Mouse (Mus musculus) megakaryocyte-erythroid progenitor cell, adult 5-6 weeks (primary cell): ENCODE results near the gene Ankle2. TPM values are rescaled to one million over a fixed set of nuclear protein-coding genes. Genes with fewer than 3 reads are reported as not detected.
A peak's percentile ranks its signal among the peaks of the same experiment; 100 is the strongest.

Source experiments
- ATAC-seq: replicated peaks from 2 replicates; pipeline ENCODE4 v1.8.0; 2016; ENCODE audit warnings: mild to moderate bottlenecking, inconsistent platforms; ENCODE audit not compliant: severe bottlenecking, poor library complexity, low FRiP score, low TSS enrichment
- total RNA-seq, 2 experiments: library from RNA; stranded (forward) in 1 of 2; stranded (reverse) in 1 of 2; fragments of 200-1000, 215-1000 nt in 1 of 2; fragments of >200 nt in 1 of 2; fragmentation: Nextera tagmentation in 1 of 2; gene quantifications; 2 replicates each; pipeline ENCODE4 v1.2.3; 2014 to 2017

Ankle2 gene
- total RNA-seq, 2 experiments from 2014 or later: 30.6 to 48.1 TPM

DNA sequence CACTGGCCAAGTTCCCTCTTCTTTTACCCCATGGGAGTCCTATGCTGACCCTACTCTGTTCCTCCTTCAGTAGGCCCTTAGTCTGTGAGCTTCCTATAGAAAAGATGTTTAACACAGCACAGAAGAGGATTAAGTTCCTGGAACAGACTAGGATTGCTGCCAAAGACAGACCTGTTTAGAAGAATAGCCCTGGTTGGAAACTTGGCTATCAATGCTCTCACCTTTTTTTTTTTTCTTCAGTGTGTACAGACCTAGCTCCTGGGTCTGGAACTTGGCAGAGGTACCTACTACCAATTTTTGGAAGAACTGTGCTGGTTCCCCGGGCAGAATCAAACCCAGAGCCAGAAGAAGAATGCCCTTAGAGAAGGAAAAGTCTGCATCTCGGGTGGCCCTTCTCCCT lies 45.6 kb downstream of the Ankle2 start:
- ATAC-seq: no peak

DNA sequence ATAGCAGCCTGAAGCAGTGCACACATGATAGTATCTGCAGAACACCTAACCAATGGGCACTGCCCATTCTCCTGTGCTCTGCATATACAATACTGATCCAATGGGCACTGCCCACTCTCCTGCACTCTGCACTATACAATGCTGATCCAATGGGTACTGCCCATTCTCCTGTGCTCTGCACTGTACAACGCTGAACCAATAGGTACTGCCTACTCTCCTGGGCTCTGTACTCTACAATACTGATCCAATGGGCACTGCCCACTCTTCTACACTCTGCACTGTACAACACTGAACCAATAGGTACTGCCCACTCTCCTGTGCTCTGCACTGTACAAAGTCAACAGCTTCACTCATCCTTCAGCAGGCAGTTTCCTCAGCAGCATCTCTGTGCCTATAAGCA lies 46.1 kb downstream of the Ankle2 start:
- peak; percentile 23; the same call in 1 of the 2 replicates for ATAC-seq

- ATAC-seq: no peak
Measured at GRCm38 (mm10) chr5:110281984-110282383, 51.2 kb downstream of the Ankle2 start.

DNA sequence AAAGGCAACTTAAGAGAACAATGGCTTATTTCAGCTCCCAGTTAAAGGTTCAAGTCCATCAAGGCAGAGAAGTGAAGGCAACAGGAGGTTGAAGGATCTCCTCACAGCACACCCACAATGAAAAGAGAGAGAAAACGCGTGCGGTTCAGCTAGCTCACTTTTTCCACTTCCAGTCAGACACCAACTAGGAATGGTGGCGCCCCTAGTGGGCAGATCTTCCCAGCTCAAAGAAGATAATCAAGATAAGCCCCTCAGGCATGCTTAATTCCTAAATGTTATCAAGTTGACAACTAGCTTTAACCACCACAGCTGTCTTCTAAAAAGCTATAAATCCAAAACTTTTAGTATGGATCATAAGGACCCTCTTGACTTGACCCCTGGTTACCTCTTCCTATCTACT lies 53.7 kb downstream of the Ankle2 start:
- ATAC-seq: peak; percentile 55

- peak; percentile 23 for ATAC-seq
Measured at GRCm38 (mm10) chr5:110285156-110285555, 54.4 kb downstream of the Ankle2 start.

DNA sequence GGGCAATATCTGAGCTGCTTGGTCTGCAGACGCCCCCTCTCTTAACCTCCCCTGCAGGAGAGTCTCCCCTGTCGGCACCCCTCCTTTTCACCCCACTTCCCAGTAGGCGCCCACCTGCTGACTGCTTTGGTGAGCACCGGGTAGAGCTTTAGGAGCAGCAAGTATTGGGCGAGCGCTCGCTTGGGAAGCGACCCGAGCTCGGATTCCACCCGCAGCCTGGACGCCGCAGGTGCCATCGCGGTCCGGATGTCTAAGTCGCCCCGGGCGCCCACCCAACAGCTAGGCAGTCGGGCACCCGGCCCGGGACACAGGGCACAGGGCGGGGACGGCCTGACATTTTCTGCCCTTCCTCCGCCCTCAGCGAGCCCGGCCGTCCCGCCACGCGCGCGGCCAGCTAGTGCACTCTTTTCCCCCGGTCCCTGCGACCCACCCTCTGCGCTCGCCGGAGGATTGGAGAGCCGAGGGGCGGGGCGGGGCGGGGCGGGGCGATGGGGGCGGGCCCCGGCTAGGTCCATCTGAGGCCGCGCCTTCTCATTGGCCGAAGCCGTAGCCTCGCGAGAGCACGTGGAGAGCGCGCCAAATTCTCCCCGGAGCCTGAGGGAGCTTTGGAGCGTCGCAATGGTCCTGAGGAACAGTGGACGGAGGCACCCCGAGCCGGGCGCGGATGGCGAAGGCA lies 55.1 kb downstream of the Ankle2 start, which contains the start of the genes Pxmp2 and Pole:
Gene Pxmp2, minus strand, starts transcription at position 417 of the 676 bp plus-strand sequence.
Gene Pole, plus strand, starts transcription at position 537 of the 676 bp plus-strand sequence.
- peak; percentile 88 for ATAC-seq

DNA sequence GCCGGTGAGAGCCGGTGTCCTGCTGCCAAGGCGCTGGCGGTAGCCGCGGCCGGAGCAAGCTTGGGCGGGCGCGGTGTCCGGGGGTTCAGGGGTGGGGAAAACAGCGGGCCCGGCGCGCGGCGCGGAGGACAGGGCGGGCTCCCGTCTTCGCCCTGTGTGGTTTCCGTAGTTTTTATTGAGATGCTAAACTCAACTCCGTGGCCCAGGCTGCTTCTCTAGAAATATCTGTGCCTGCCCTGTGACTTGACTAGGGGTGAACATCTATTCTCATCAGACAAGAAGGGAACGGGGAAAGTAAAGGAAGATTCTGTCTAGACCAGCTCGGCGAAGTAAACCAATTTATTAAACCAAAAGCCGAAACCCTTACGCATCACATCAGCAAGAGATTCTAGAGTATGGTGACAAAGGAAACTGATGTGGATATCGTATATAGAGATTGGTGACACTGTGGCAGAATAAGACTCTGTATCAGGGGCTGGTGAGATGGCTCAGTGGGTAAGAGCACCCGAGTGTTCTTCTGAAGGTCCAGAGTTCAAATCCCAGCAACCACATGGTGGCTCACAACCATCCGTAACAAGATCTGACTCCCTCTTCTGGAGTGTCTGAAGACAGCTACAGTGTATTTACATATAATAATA lies 55.8 kb downstream of the Ankle2 start:
- ATAC-seq: peak; percentile 42

GRCm38 (mm10) chr5:110287084-110287475 lies 56.3 kb downstream of the Ankle2 start:
- ATAC-seq: no peak

DNA sequence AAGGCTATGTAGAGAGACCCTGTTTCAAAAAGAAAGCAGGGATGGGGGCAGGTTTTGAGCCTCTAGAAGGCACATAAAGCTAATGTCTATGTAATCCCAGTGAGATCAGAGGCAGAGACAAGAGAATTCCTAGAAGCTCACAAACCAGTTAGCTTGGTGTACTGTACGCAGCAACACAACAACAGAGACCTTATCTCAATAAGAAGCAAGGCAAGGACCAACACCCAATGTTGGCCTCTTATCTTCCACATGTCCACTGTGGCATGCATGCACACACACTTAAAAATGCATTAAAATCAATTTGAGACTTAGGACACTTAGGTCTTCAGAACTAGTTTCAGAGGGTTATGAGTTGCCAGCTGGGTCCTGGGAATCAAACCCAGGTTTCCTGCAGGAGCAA lies 60.8 kb downstream of the Ankle2 start:
- ATAC-seq: peak; percentile 49

GRCm38 (mm10) chr5:110296637-110297036 lies 65.8 kb downstream of the Ankle2 start:
- ATAC-seq: no peak

DNA sequence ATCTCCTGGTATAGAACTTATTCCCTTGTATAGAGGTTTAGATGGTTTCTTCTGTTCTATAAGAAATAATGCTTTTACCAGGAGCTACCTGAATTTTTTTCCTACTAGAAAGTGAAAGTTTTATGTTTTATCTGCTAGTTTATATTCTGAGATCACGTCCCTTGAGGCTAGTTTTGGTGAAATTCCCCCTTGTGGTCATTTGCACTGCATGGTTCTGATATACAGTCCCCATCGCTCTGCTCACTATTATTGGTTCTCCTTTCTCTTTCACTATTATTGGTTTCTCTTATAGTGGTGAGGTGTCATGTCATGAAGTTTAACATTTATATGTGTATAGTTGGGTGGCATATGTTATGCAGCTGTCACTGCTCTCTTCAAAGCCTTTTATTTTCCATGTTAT lies 69.8 kb downstream of the Ankle2 start:
- no peak for ATAC-seq

Other genes with a start within 250 kb of the Ankle2 start
- 37.6 and 42.5 TPM in 2 replicates for gene Zfp932, start 234.5 kb upstream of the Ankle2 start, total RNA-seq (2014; fragmentation: Nextera tagmentation)
- 90.7 and 102 TPM in 2 replicates for gene Zfp932, start 234.5 kb upstream of the Ankle2 start, total RNA-seq (2017)
- gene Gm17655, start 158.5 kb upstream of the Ankle2 start, total RNA-seq (2014; fragmentation: Nextera tagmentation): 4.5 and 12.5 TPM in 2 replicates
- 4.1 and 7.3 TPM in 2 replicates for gene Gm17655, start 158.5 kb upstream of the Ankle2 start, total RNA-seq (2017)
- 3.3 and 5.4 TPM in 2 replicates for gene Gm35315, start 136.6 kb upstream of the Ankle2 start, total RNA-seq (2014; fragmentation: Nextera tagmentation)
- 1.4 and 4.0 TPM in 2 replicates for gene Gm35315, start 136.6 kb upstream of the Ankle2 start, total RNA-seq (2017)
- gene Plcxd1, start 131.0 kb upstream of the Ankle2 start, total RNA-seq (2014; fragmentation: Nextera tagmentation): not detected in 2 replicates
- gene Plcxd1, start 131.0 kb upstream of the Ankle2 start, total RNA-seq (2017): 0.50 TPM in 1 of 2 replicates, not detected in the other
- 27.2 and 35.0 TPM in 2 replicates for gene Gtpbp6, start 122.8 kb upstream of the Ankle2 start, total RNA-seq (2014; fragmentation: Nextera tagmentation)
- 14.5 and 32.6 TPM in 2 replicates for gene Gtpbp6, start 122.8 kb upstream of the Ankle2 start, total RNA-seq (2017)
- 4.1 and 10.3 TPM in 2 replicates for gene Zfp605, start 120.9 kb upstream of the Ankle2 start, total RNA-seq (2014; fragmentation: Nextera tagmentation)
- gene Zfp605, start 120.9 kb upstream of the Ankle2 start, total RNA-seq (2017): 8.2 and 8.9 TPM in 2 replicates
- gene Chfr, start 95.2 kb upstream of the Ankle2 start, total RNA-seq (2014; fragmentation: Nextera tagmentation): 32.4 and 33.7 TPM in 2 replicates
- gene Chfr, start 95.2 kb upstream of the Ankle2 start, total RNA-seq (2017): 39.9 and 60.4 TPM in 2 replicates
- gene Golga3, start 54.3 kb upstream of the Ankle2 start, total RNA-seq (2014; fragmentation: Nextera tagmentation): 20.2 and 25.2 TPM in 2 replicates
- gene Golga3, start 54.3 kb upstream of the Ankle2 start, total RNA-seq (2017): 38.9 and 45.3 TPM in 2 replicates
- gene Pgam5, start 38.9 kb downstream of the Ankle2 start, total RNA-seq (2014; fragmentation: Nextera tagmentation): 52.9 and 53.2 TPM in 2 replicates
- gene Pgam5, start 38.9 kb downstream of the Ankle2 start, total RNA-seq (2017): 45.3 and 53.1 TPM in 2 replicates
- gene Pxmp2, start 55.2 kb downstream of the Ankle2 start, total RNA-seq (2014; fragmentation: Nextera tagmentation): 14.6 and 42.8 TPM in 2 replicates
- 15.4 and 18.7 TPM in 2 replicates for gene Pxmp2, start 55.2 kb downstream of the Ankle2 start, total RNA-seq (2017)
- 124 and 127 TPM in 2 replicates for gene Pole, start 55.3 kb downstream of the Ankle2 start, total RNA-seq (2014; fragmentation: Nextera tagmentation)
- 45.6 and 51.5 TPM in 2 replicates for gene Pole, start 55.3 kb downstream of the Ankle2 start, total RNA-seq (2017)
- not detected in 2 replicates for gene P2rx2, start 112.2 kb downstream of the Ankle2 start, total RNA-seq (2014; fragmentation: Nextera tagmentation)
- not detected in 2 replicates for gene P2rx2, start 112.2 kb downstream of the Ankle2 start, total RNA-seq (2017)
- not detected in 2 replicates for gene Lrcol1, start 113.7 kb downstream of the Ankle2 start, total RNA-seq (2014; fragmentation: Nextera tagmentation)
- not detected in 2 replicates for gene Lrcol1, start 113.7 kb downstream of the Ankle2 start, total RNA-seq (2017)
- gene Fbrsl1, start 217.5 kb downstream of the Ankle2 start, total RNA-seq (2014; fragmentation: Nextera tagmentation): 32.2 and 37.6 TPM in 2 replicates
- gene Fbrsl1, start 217.5 kb downstream of the Ankle2 start, total RNA-seq (2017): 3.1 and 9.8 TPM in 2 replicates